Mouse (Mus musculus): Measurements from ENCODE around the gene Zfp768. TPM values are rescaled to one million over a fixed set of nuclear protein-coding genes. Genes with fewer than 3 reads are reported as not detected.
"Not testable (repeated sequence)": the region's sequence is repeated elsewhere in the genome, so short reads cannot be mapped to it uniquely, and the experiment has no call there.

Zfp768 gene
- polyA plus RNA-seq, 1 experiment: 17.5 TPM

DNA sequence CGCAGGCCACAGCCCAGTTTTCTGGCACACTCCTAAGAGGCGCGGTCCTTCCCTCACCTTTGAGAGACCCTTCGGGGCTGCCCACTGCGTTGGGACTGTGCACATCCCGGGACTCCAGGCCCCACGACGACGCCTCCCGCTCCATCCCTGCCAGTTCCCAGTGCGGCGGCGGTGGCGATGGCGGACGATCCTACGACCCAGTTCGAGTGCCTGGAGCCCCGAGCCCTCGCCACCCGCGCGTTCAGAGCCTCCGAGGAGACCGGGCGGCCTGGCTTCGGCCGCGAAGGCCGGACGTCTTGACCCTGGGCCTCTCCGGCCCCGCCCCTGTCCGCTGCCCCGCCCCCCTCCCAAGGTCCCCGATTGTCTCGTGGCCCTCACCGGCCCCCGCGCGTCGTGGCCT lies 297 bp downstream of the Zfp768 start:
- no peak for TF ChIP-seq MYOG (IDR thresholded peaks at IDR 0.05; ENCODE audit: control insufficient read depth, extremely low read depth, insufficient read length)
- TF ChIP-seq USF1 (IDR thresholded peaks at IDR 0.05; ENCODE audit: low read depth): no peak
- no peak for TF ChIP-seq CTCF (IDR thresholded peaks at IDR 0.05; ENCODE audit: control insufficient read depth, insufficient read depth, insufficient read length)
- TF ChIP-seq MYOD1 (IDR thresholded peaks at IDR 0.05; ENCODE audit: control insufficient read depth, insufficient read length, low read depth): no peak
- TF ChIP-seq CEBPB (IDR thresholded peaks at IDR 0.05; ENCODE audit: low read depth): no peak
- TF ChIP-seq MAX (IDR thresholded peaks at IDR 0.05): no peak
- no peak for TF ChIP-seq FOSL1 (IDR thresholded peaks at IDR 0.05; ENCODE audit: insufficient read depth, low read length, poor library complexity, severe bottlenecking)
- Histone ChIP-seq H3ac (ENCODE audit: control insufficient read depth, insufficient read length, low read depth) (peak overlapping the region; percentile 89), H3K79me3 (ENCODE audit: low read depth) (peaks cover 8% of the 10 kb centered on the region), H3K27me3 (ENCODE audit: control insufficient read depth, insufficient read depth, insufficient read length) (no peaks in the 10 kb centered on the region), H3K79me2 (ENCODE audit: control insufficient read depth, insufficient read depth) (peaks cover 12% of the 10 kb centered on the region), H3K4me3 (ENCODE audit: insufficient read depth, poor library complexity, severe bottlenecking) (peak overlapping the region; percentile 59), H3K36me3 (ENCODE audit: control insufficient read depth, insufficient read depth) (no peaks in the 10 kb centered on the region)

DNA sequence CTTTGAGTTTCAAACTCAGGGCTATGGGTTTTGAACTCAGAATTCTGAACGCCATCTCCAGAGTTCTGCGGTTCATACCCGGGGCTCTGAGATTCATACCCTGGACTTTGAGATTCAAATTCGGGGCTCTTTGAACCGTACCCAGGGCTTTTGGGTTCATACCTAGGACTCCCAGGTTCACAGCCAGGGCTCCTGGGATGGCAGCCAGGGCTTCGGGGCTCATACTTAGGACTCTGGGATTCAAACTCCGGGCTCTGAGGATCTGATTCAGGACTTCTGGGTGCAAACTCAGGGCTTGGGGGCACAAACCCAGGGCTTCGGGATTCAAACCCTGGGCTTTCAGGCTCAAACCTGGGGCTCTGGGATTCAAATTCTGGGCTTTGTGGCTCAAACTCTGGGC lies 1.0 kb downstream of the Zfp768 start:
- no peak for TF ChIP-seq CEBPB (IDR thresholded peaks at IDR 0.05; ENCODE audit: low read depth)
- no peak for TF ChIP-seq MYOD1 (IDR thresholded peaks at IDR 0.05; ENCODE audit: control insufficient read depth, insufficient read length, low read depth)
- no peak for TF ChIP-seq FOSL1 (IDR thresholded peaks at IDR 0.05; ENCODE audit: insufficient read depth, low read length, poor library complexity, severe bottlenecking)
- TF ChIP-seq CTCF (IDR thresholded peaks at IDR 0.05; ENCODE audit: control insufficient read depth, insufficient read depth, insufficient read length): no peak
- TF ChIP-seq MAX (IDR thresholded peaks at IDR 0.05): no peak
- TF ChIP-seq USF1 (IDR thresholded peaks at IDR 0.05; ENCODE audit: low read depth): no peak
- no peak for TF ChIP-seq MYOG (IDR thresholded peaks at IDR 0.05; ENCODE audit: control insufficient read depth, extremely low read depth, insufficient read length)
- H3K79me3 ChIP-seq (ENCODE audit: low read depth): peaks cover 8% of the 10 kb centered on the region
- no peaks in the 10 kb centered on the region for H3K36me3 ChIP-seq (ENCODE audit: control insufficient read depth, insufficient read depth)
- no peaks in the 10 kb centered on the region for H3K27me3 ChIP-seq (ENCODE audit: control insufficient read depth, insufficient read depth, insufficient read length)
- H3K4me3 ChIP-seq (ENCODE audit: insufficient read depth, poor library complexity, severe bottlenecking): peak overlapping the region; percentile 59
- peaks cover 12% of the 10 kb centered on the region for H3K79me2 ChIP-seq (ENCODE audit: control insufficient read depth, insufficient read depth)
- H3ac ChIP-seq (ENCODE audit: control insufficient read depth, insufficient read length, low read depth): no peak overlapping the region

DNA sequence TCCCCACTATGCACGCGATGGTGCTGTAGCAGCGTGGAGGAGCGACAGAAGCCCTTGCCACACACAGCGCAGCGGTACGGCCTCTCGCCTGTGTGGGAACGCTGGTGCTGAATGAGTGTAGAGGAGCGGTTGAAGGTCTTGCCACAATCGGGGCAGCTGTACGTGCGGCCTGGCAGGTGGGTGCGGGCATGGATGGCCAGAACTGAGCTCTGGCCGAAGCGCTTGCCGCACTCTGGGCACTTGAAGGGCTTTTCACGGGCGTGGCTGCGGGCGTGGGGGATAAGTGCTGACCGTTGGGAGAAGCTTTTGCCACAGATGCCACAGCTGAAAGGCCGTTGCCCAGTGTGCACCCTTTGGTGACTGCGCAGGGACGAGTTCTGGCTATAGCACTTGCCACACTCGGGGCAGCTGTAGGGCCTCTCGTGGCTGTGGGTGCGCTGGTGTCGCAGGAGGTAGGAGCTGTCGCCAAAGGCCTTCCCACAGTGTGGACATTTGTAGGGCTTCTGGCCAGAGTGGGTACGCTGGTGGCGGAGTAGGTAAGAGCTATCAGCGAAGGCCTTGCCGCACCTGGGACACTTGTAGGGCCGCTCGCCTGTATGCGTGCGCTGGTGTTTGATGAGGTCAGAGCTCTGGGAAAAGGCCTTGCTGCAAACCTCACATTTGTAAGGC lies 1.9 kb downstream of the Zfp768 start:
- Histone ChIP-seq H3ac (ENCODE audit: control insufficient read depth, insufficient read length, low read depth) (no peak overlapping the region), H3K27me3 (ENCODE audit: control insufficient read depth, insufficient read depth, insufficient read length) (no peaks in the 10 kb centered on the region), H3K79me3 (ENCODE audit: low read depth) (peaks cover 8% of the 10 kb centered on the region), H3K79me2 (ENCODE audit: control insufficient read depth, insufficient read depth) (peaks cover 12% of the 10 kb centered on the region), H3K36me3 (ENCODE audit: control insufficient read depth, insufficient read depth) (no peaks in the 10 kb centered on the region), H3K4me3 (ENCODE audit: insufficient read depth, poor library complexity, severe bottlenecking) (no peak overlapping the region)
- TF ChIP-seq CTCF (IDR thresholded peaks at IDR 0.05; ENCODE audit: control insufficient read depth, insufficient read depth, insufficient read length) (no peak), MAX (IDR thresholded peaks at IDR 0.05) (no peak), CEBPB (IDR thresholded peaks at IDR 0.05; ENCODE audit: low read depth) (no peak), FOSL1 (IDR thresholded peaks at IDR 0.05; ENCODE audit: insufficient read depth, low read length, poor library complexity, severe bottlenecking) (no peak), MYOG (IDR thresholded peaks at IDR 0.05; ENCODE audit: control insufficient read depth, extremely low read depth, insufficient read length) (no peak), MYOD1 (IDR thresholded peaks at IDR 0.05; ENCODE audit: control insufficient read depth, insufficient read length, low read depth) (no peak), USF1 (IDR thresholded peaks at IDR 0.05; ENCODE audit: low read depth) (no peak)

DNA sequence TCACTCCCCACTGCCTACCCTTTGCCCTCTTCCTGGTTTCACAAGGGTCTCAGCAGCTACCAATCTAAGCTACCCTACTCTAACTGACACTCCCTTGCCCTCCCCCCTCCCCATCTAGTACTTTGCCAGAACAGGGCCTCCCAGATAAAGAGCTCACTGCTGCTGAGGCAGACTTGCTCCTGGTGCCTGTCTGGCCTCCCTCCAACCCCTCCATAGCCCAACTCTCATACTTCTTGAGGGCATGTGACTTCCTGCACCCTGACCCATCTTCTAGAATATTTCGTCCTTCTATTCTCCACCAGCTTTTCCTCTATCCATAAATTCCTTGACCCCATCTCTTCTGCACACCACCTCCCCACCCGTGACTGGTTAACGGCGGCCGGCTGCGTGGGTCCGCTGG lies 2.5 kb downstream of the Zfp768 start:
- H3K4me3 ChIP-seq (ENCODE audit: insufficient read depth, poor library complexity, severe bottlenecking): no peak overlapping the region
- TF ChIP-seq CTCF (IDR thresholded peaks at IDR 0.05; ENCODE audit: control insufficient read depth, insufficient read depth, insufficient read length) (no peak), MAX (IDR thresholded peaks at IDR 0.05) (no peak), USF1 (IDR thresholded peaks at IDR 0.05; ENCODE audit: low read depth) (no peak), MYOD1 (IDR thresholded peaks at IDR 0.05; ENCODE audit: control insufficient read depth, insufficient read length, low read depth) (no peak), CEBPB (IDR thresholded peaks at IDR 0.05; ENCODE audit: low read depth) (no peak), MYOG (IDR thresholded peaks at IDR 0.05; ENCODE audit: control insufficient read depth, extremely low read depth, insufficient read length) (no peak), FOSL1 (IDR thresholded peaks at IDR 0.05; ENCODE audit: insufficient read depth, low read length, poor library complexity, severe bottlenecking) (no peak)
- H3K36me3 ChIP-seq (ENCODE audit: control insufficient read depth, insufficient read depth): no peaks in the 10 kb centered on the region
- H3K79me3 ChIP-seq (ENCODE audit: low read depth): peaks cover 8% of the 10 kb centered on the region
- H3K27me3 ChIP-seq (ENCODE audit: control insufficient read depth, insufficient read depth, insufficient read length): no peaks in the 10 kb centered on the region
- H3ac ChIP-seq (ENCODE audit: control insufficient read depth, insufficient read length, low read depth): no peak overlapping the region
- H3K79me2 ChIP-seq (ENCODE audit: control insufficient read depth, insufficient read depth): peaks cover 12% of the 10 kb centered on the region

DNA sequence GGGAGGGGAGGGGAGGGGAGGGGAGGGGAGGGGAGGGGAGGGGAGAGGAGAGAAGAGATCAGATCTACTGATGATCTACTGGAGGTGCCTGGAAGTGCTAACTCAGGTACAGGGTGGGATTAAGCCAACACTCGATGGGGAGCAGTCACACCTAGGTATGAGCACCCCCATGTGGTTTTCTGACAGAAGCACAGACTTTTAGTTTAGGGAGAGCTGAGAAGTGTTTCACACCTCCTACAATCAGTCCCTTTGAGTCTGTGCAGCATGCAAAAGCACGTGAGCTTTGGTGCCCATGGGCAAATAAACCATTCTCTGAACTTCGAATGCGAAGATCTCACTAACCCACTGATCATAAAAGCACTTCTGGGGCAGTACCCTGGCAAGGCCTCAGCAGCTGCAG lies 3.1 kb downstream of the Zfp768 start:
- Histone ChIP-seq H3K79me3 (ENCODE audit: low read depth) (peaks cover 8% of the 10 kb centered on the region), H3K27me3 (ENCODE audit: control insufficient read depth, insufficient read depth, insufficient read length) (no peaks in the 10 kb centered on the region), H3K79me2 (ENCODE audit: control insufficient read depth, insufficient read depth) (peaks cover 12% of the 10 kb centered on the region), H3ac (ENCODE audit: control insufficient read depth, insufficient read length, low read depth) (no peak overlapping the region), H3K4me3 (ENCODE audit: insufficient read depth, poor library complexity, severe bottlenecking) (no peak overlapping the region), H3K36me3 (ENCODE audit: control insufficient read depth, insufficient read depth) (no peaks in the 10 kb centered on the region)
- TF ChIP-seq MYOG (IDR thresholded peaks at IDR 0.05; ENCODE audit: control insufficient read depth, extremely low read depth, insufficient read length) (no peak), MYOD1 (IDR thresholded peaks at IDR 0.05; ENCODE audit: control insufficient read depth, insufficient read length, low read depth) (no peak), FOSL1 (IDR thresholded peaks at IDR 0.05; ENCODE audit: insufficient read depth, low read length, poor library complexity, severe bottlenecking) (no peak), MAX (IDR thresholded peaks at IDR 0.05) (no peak), CTCF (IDR thresholded peaks at IDR 0.05; ENCODE audit: control insufficient read depth, insufficient read depth, insufficient read length) (no peak), CEBPB (IDR thresholded peaks at IDR 0.05; ENCODE audit: low read depth) (no peak), USF1 (IDR thresholded peaks at IDR 0.05; ENCODE audit: low read depth) (no peak)

DNA sequence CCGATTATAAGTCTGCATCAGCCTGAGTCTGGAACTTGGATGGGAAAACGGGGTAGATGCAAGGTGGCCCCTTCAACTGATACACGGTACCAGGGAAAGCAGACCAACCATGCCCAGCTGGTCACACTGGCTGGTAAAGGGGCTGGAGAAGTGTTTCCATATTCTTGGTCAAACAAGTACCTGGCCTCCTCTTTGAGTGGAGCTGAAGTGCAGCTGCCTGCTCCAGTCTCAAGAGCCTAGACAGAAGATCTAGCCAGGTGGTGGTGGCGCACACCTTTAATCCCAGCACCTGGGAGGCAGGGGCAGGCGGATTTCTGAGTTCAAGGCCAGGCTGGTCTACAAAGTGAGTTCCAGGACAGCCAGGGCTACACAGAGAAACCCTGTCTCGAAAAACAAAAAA lies 3.5 kb downstream of the Zfp768 start:
- not testable (repeated sequence) for H3K27me3 ChIP-seq (ENCODE audit: control insufficient read depth, insufficient read depth, insufficient read length); H3ac ChIP-seq (ENCODE audit: control insufficient read depth, insufficient read length, low read depth); H3K4me3 ChIP-seq (ENCODE audit: insufficient read depth, poor library complexity, severe bottlenecking); H3K36me3 ChIP-seq (ENCODE audit: control insufficient read depth, insufficient read depth); H3K79me3 ChIP-seq (ENCODE audit: low read depth)
- peaks cover 12% of the 10 kb centered on the region for H3K79me2 ChIP-seq (ENCODE audit: control insufficient read depth, insufficient read depth)

Data from C2C12 (cell line).